Mouse (Mus musculus): ENCODE measurements at regions not wholly inside any gene's neighbourhood (a gene's known extent, or its start where the extent isn't known, plus 50 kb on each side); places are given as distances from the start of the nearest gene placed in this dataset.

DNA sequence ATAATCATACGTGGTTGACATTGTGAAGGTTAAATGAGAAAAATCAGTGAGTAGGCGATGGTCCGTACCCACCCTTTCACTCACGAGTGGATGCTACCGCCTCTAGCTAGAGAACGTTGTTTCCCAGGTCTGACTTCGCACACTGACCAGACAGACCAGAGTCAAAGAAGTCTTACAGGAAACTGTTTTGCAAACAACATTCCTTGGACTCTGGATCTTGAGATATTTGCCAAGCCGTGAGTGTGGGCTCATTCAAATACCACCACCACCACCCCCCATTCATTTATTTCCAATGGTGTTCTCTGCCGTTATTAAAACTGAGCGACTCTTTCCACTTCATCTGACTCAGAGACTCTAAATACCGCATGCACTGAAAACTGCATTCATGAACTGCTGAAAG, 234.2 kb downstream of the Lmo4 start:
- TF ChIP-seq CTCF (IDR thresholded peaks at IDR 0.05; ENCODE audit: control insufficient read depth, insufficient read depth, low read length) (no peak), POLR2A (IDR thresholded peaks at IDR 0.05; ENCODE audit: borderline replicate concordance, control insufficient read depth, low read depth, low read length) (no peak)
